ENCODE assay signal across 24 mouse cellular contexts in genomic region chr7:99541204-99541603, GRCm38 (mm10). TPM values are rescaled to one million over a fixed set of nuclear protein-coding genes. Genes with fewer than 3 reads are reported as not detected.
A peak's percentile ranks its signal among the peaks of the same experiment; 100 is the strongest.
DNase-seq lines count a peak whose midpoint lies in the region; ATAC-seq lines count a peak whose summit lies in the region.
"Had no signal": no experiment of that assay in that cellular context is flagged by ENCODE, and none has a peak within 500 bp of the region (broad histone marks: within the 10 kb centered on the region; RNA-seq: fewer than 3 reads in every experiment).

No protein-coding gene starts in this region.

- no peak for ATAC-seq in hindbrain, embryonic 11.5 days (ENCODE audit: low FRiP score)
- no peak for ATAC-seq in megakaryocyte, adult 5-6 weeks (ENCODE audit: poor library complexity, severe bottlenecking)
- ATAC-seq in hindbrain, embryonic 15.5 days (ENCODE audit: low FRiP score, low read depth): no peak
- no peak for ATAC-seq in neural tube, embryonic 12.5 days (ENCODE audit: low FRiP score, low read depth)
- ATAC-seq: forebrain, embryonic 14.5 days had no signal

- peaks cover 26% of the 10 kb centered on the region; the same call in 1 of the 2 replicates for H3K36me3 ChIP-seq in hindbrain, embryonic 10.5 days
- no peaks in the 10 kb centered on the region for H3K36me3 ChIP-seq in hindbrain, embryonic 11.5 days (ENCODE audit: control insufficient read depth, insufficient read depth, low read length)
- peaks cover 96% of the 10 kb centered on the region for H3K36me3 ChIP-seq in megakaryocyte, embryonic 14.5 days (replicated peaks; ENCODE audit: low read length)
- no peaks in the 10 kb centered on the region for H3K36me3 ChIP-seq in hindbrain, embryonic 15.5 days
- H3K36me3 ChIP-seq in neural tube, embryonic 12.5 days: no peaks in the 10 kb centered on the region; the same call in 1 of the 2 replicates
- H3K36me3 ChIP-seq: limb, embryonic 12.5 days; midbrain, embryonic 12.5 days had no signal

- no peak overlapping the region for H3K9ac ChIP-seq in hindbrain, embryonic 11.5 days (ENCODE audit: low read depth, low read length)
- no peak overlapping the region for H3K9ac ChIP-seq in hindbrain, embryonic 15.5 days
- H3K9ac ChIP-seq in neural tube, embryonic 12.5 days: no peak overlapping the region
- H3K9ac ChIP-seq: limb, embryonic 12.5 days; lung, embryonic 14.5 days; midbrain, embryonic 12.5 days had no signal

- no peak overlapping the region for H3K4me3 ChIP-seq in hindbrain, embryonic 10.5 days
- no peak overlapping the region for H3K4me3 ChIP-seq in hindbrain, embryonic 11.5 days (ENCODE audit: low read depth, low read length)
- peak overlapping the region; percentile 7 for H3K4me3 ChIP-seq in megakaryocyte, embryonic 14.5 days (replicated peaks)
- no peak overlapping the region for H3K4me3 ChIP-seq in hindbrain, embryonic 15.5 days
- H3K4me3 ChIP-seq in neural tube, embryonic 12.5 days: no peak overlapping the region
- H3K4me3 ChIP-seq: limb, embryonic 12.5 days; midbrain, embryonic 12.5 days had no signal

- WGBS in hindbrain, embryonic 10.5 days: 34% methylated on average over 5 of the region's 5 CpGs
- 36% methylated on average over 4 of the region's 5 CpGs for WGBS in hindbrain, embryonic 11.5 days
- WGBS in hindbrain, embryonic 15.5 days: 31% methylated on average over 5 of the region's 5 CpGs
- WGBS in neural tube, embryonic 12.5 days: 21% methylated on average over 5 of the region's 5 CpGs

- no peaks in the 10 kb centered on the region for H3K9me3 ChIP-seq in hindbrain, embryonic 10.5 days
- no peaks in the 10 kb centered on the region for H3K9me3 ChIP-seq in hindbrain, embryonic 11.5 days (ENCODE audit: control insufficient read depth, low read length)
- H3K9me3 ChIP-seq in megakaryocyte, embryonic 14.5 days: no peaks in the 10 kb centered on the region
- no peaks in the 10 kb centered on the region for H3K9me3 ChIP-seq in hindbrain, embryonic 15.5 days
- H3K9me3 ChIP-seq in neural tube, embryonic 12.5 days: no peaks in the 10 kb centered on the region
- H3K9me3 ChIP-seq: limb, embryonic 12.5 days; midbrain, embryonic 12.5 days had no signal

- H3K27ac ChIP-seq in hindbrain, embryonic 10.5 days: peak overlapping the region; percentile 79
- no peak overlapping the region for H3K27ac ChIP-seq in hindbrain, embryonic 11.5 days (ENCODE audit: low read depth, low read length)
- no peak overlapping the region for H3K27ac ChIP-seq in hindbrain, embryonic 15.5 days (replicated peaks)
- H3K27ac ChIP-seq in neural tube, embryonic 12.5 days: no peak overlapping the region
- H3K27ac ChIP-seq: limb, embryonic 12.5 days; midbrain, embryonic 12.5 days had no signal

- H3K4me2 ChIP-seq in hindbrain, embryonic 11.5 days (replicated peaks; ENCODE audit: low read depth, low read length): no peak overlapping the region
- H3K4me2 ChIP-seq in hindbrain, embryonic 15.5 days: 0 out of 2 replicates have a peak overlapping the region, but pooled peaks have one; percentile 68
- H3K4me2 ChIP-seq in neural tube, embryonic 12.5 days (replicated peaks): 0 out of 2 replicates have a peak overlapping the region, but pooled peaks have one; percentile 2
- H3K4me2 ChIP-seq: limb, embryonic 12.5 days; liver, embryonic 11.5 days; lung, embryonic 14.5 days; midbrain, embryonic 12.5 days had no signal

- H3K4me1 ChIP-seq in hindbrain, embryonic 10.5 days (replicated peaks): peaks cover 89% of the 10 kb centered on the region
- H3K4me1 ChIP-seq in hindbrain, embryonic 11.5 days (replicated peaks; ENCODE audit: control insufficient read depth, insufficient read depth, low read length): peaks cover 16% of the 10 kb centered on the region; the same call in 1 of the 2 replicates
- H3K4me1 ChIP-seq in megakaryocyte, embryonic 14.5 days: peaks cover 100% of the 10 kb centered on the region
- peaks cover 75% of the 10 kb centered on the region for H3K4me1 ChIP-seq in hindbrain, embryonic 15.5 days (replicated peaks)
- peaks cover 53% of the 10 kb centered on the region for H3K4me1 ChIP-seq in neural tube, embryonic 12.5 days

- H3K27me3 ChIP-seq in hindbrain, embryonic 10.5 days (ENCODE audit: insufficient read depth, poor library complexity, severe bottlenecking): no peaks in the 10 kb centered on the region
- H3K27me3 ChIP-seq in hindbrain, embryonic 11.5 days (ENCODE audit: control insufficient read depth, insufficient read depth, low read length): no peaks in the 10 kb centered on the region
- H3K27me3 ChIP-seq in megakaryocyte, embryonic 14.5 days (replicated peaks): no peaks in the 10 kb centered on the region
- H3K27me3 ChIP-seq in hindbrain, embryonic 15.5 days: no peaks in the 10 kb centered on the region
- H3K27me3 ChIP-seq in neural tube, embryonic 12.5 days (replicated peaks): no peaks in the 10 kb centered on the region
- H3K27me3 ChIP-seq: limb, embryonic 12.5 days had no signal

- DNase-seq in hindbrain, embryonic 10.5 days (ENCODE audit: low spot score): no peak
- DNase-seq in hindbrain, embryonic 11.5 days (ENCODE audit: low spot score): no peak
- no peak for DNase-seq in thymus, postnatal 10 days (ENCODE audit: low spot score in 2 of 2)
- DNase-seq in spleen, adult 12 weeks (ENCODE audit: low spot score): no peak
- DNase-seq: adrenal gland, adult 2 months; cerebellum, adult 11-12 months; cerebellum, postnatal 14 days; embryo, embryonic 11 days; gastrocnemius, postnatal 10 days; heart, adult 18-20 months; kidney, adult 2 months; kidney, postnatal 10 days; layer of hippocampus, postnatal 36 days; lung, embryonic 14.5 days; lung, postnatal 4 days; thymus, postnatal 14 days had no signal

RNA-seq across cellular contexts. Expression of gene Arrb1, which starts 5.9 kb away (rescaled TPM):
- 14.6 and 15.0 TPM in 2 replicates for polyA plus RNA-seq in hindbrain, embryonic 10.5 days (2016; fragmentation: Nextera tagmentation; extraction: Ambion mirVana)
- polyA plus RNA-seq in hindbrain, embryonic 11.5 days (2014; fragmentation: Nextera tagmentation; extraction: Ambion mirVana): 4.5 and 5.4 TPM in 2 replicates
- 11.2 and 43.4 TPM in 2 replicates for polyA plus RNA-seq in megakaryocyte, embryonic 14.5 days (2012; ENCODE audit: insufficient read depth, low replicate concordance)
- 41.1 and 43.8 TPM in 2 replicates for total RNA-seq in megakaryocyte, adult 5-6 weeks (2015)
- total RNA-seq in megakaryocyte, adult 5-6 weeks (2017): 91.7 and 96.9 TPM in 2 replicates
- 17.5 and 19.1 TPM in 2 replicates for polyA plus RNA-seq in hindbrain, embryonic 15.5 days (2015; fragmentation: Nextera tagmentation; extraction: Ambion mirVana)
- polyA plus RNA-seq in neural tube, embryonic 12.5 days (2016; fragmentation: Nextera tagmentation; extraction: Ambion mirVana): 16.3 and 18.4 TPM in 2 replicates

RNA-seq across cellular contexts. Expression of gene Rps3, which starts 57.7 kb away (rescaled TPM):
- polyA plus RNA-seq in hindbrain, embryonic 10.5 days (2016; fragmentation: Nextera tagmentation; extraction: Ambion mirVana): 680 and 779 TPM in 2 replicates
- 696 and 707 TPM in 2 replicates for polyA plus RNA-seq in hindbrain, embryonic 11.5 days (2014; fragmentation: Nextera tagmentation; extraction: Ambion mirVana)
- polyA plus RNA-seq in megakaryocyte, embryonic 14.5 days (2012; ENCODE audit: insufficient read depth, low replicate concordance): 128 and 530 TPM in 2 replicates
- 992 and 1,050 TPM in 2 replicates for total RNA-seq in megakaryocyte, adult 5-6 weeks (2015)
- 1,038 and 1,097 TPM in 2 replicates for total RNA-seq in megakaryocyte, adult 5-6 weeks (2017)
- 401 and 427 TPM in 2 replicates for polyA plus RNA-seq in hindbrain, embryonic 15.5 days (2015; fragmentation: Nextera tagmentation; extraction: Ambion mirVana)
- polyA plus RNA-seq in neural tube, embryonic 12.5 days (2016; fragmentation: Nextera tagmentation; extraction: Ambion mirVana): 536 and 541 TPM in 2 replicates
